Mouse (Mus musculus) lung, embryonic 14.5 days (tissue): ENCODE measurements around the gene Ltbr. TPM values are rescaled to one million over a fixed set of nuclear protein-coding genes. Genes with fewer than 3 reads are reported as not detected.

Experiments
- ATAC-seq: fragments of 200-750 bp; cut with Nextera tagmentation; 2 replicates; pipeline ENCODE4 v1.8.0; 2017; ENCODE audit warnings: mild to moderate bottlenecking, moderate TSS enrichment, moderate library complexity; ENCODE audit not compliant: insufficient read depth
- DNase-seq: peaks from one replicate; pipeline ENCODE4 v3.0.0-alpha.2; 2015
- H3K27ac ChIP-seq: fragments of 300-500 bp; sonication (generic); 2 replicates; pipeline ENCODE4 v1.5.1; 2014; ENCODE audit warnings: low read depth, mild to moderate bottlenecking, moderate library complexity
- H3K27me3 ChIP-seq: fragments of 300-500 bp; sonication (generic); 2 replicates; pipeline ENCODE4 v1.6.1; 2014; ENCODE audit warnings: low read length, control low read depth; ENCODE audit not compliant: insufficient read depth
- H3K36me3 ChIP-seq: fragments of 300-500 bp; sonication (generic); 2 replicates; pipeline ENCODE4 v1.6.1; 2014; ENCODE audit warnings: control low read depth; ENCODE audit not compliant: insufficient read depth
- H3K4me1 ChIP-seq: fragments of 300-500 bp; sonication (generic); 2 replicates; pipeline ENCODE4 v1.6.1; 2014; ENCODE audit warnings: antibody characterized with exemption, control low read depth; ENCODE audit not compliant: insufficient read depth
- H3K4me2 ChIP-seq: fragments of 300-500 bp; sonication (generic); 2 replicates; pipeline ENCODE4 v1.6.1; 2014; ENCODE audit warnings: mild to moderate bottlenecking
- H3K4me3 ChIP-seq: fragments of 300-500 bp; sonication (generic); 2 replicates; pipeline ENCODE4 v1.5.1; 2014; ENCODE audit warnings: low read depth, low read length
- H3K9ac ChIP-seq: fragments of 300-500 bp; sonication (generic); 2 replicates; pipeline ENCODE4 v1.6.1; 2014
- H3K9me3 ChIP-seq: fragments of 300-500 bp; sonication (generic); 2 replicates; pipeline ENCODE4 v1.6.1; 2016; ENCODE audit warnings: low read depth, low read length, control low read depth
- CTCF ChIP-seq: IDR thresholded peaks from 2 replicates; pipeline ENCODE4 v1.5.1; 2016; ENCODE audit warnings: antibody characterized with exemption, low read depth
- WGBS: fragments of 180-500 bp; shearing (Covaris S2); extraction: QIAGEN DNeasy Blood & Tissue Kit; methylation state at CpG from one replicate; pipeline ENCODE4 v1.1.7; 2014; 5-methylcytosine and 5-hydroxymethylcytosine counted together
- polyA plus RNA-seq: library from polyadenylated mRNA; unstranded; fragments of >200 nt; fragmentation: Nextera tagmentation; extraction: Ambion mirVana; gene quantifications from 2 replicates; pipeline ENCODE4 v1.2.1, GENCODE M21; 2014

Gene Ltbr
- polyA plus RNA-seq, 1 experiment from 2014 or later = 81.7 TPM

- Histone ChIP-seq H3K27me3 (no peaks in the 10 kb centered on the region), H3K9me3 (no peaks in the 10 kb centered on the region), H3K9ac (no peak overlapping the region), H3K27ac (no peak overlapping the region), H3K4me1 (peaks cover 8% of the 10 kb centered on the region; the same call in 1 of the 2 replicates), H3K4me3 (no peak overlapping the region), H3K4me2 (no peak overlapping the region), H3K36me3 (no peaks in the 10 kb centered on the region)
- WGBS = 66% methylated on average over 14 of the region's 14 CpGs
- no peak for DNase-seq
- ATAC-seq = no peak
- no peak for TF ChIP-seq CTCF
These were observed 19.6 kb upstream of the Ltbr start for GRCm38 (mm10) chr6:125333112-125333899.

GRCm38 (mm10) chr6:125330626-125331326 lies 17.1 kb upstream of the Ltbr start:
- no peak for TF ChIP-seq CTCF
- peak; percentile 94 for ATAC-seq

DNA sequence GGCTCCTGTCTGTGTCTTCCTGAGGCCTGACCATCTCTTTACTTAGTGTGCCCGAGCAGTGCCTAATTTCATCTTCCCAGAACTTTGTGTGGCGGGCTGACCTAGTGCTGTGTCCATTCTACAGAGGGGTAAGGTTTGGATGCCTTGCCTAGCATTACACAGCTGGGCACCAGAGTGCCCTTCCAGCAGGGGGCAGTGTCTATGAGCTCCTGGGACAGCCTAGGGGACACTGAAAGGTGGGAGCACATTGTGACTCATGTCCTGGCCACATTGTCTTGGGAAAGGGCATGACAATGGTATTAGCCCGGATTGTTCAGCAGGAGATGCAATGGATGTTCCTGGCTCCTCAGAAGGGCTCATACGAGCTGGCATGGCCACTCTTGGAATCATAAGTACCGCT lies 14.6 kb upstream of the Ltbr start:
- Histone ChIP-seq H3K27me3 (no peaks in the 10 kb centered on the region), H3K4me2 (no peak overlapping the region), H3K36me3 (no peaks in the 10 kb centered on the region), H3K4me3 (no peak overlapping the region), H3K9ac (no peak overlapping the region), H3K4me1 (peaks cover 12% of the 10 kb centered on the region), H3K27ac (no peak overlapping the region), H3K9me3 (no peaks in the 10 kb centered on the region)
- peak; percentile 58 for TF ChIP-seq CTCF
- 79% methylated on average over 5 of the region's 5 CpGs for WGBS
- DNase-seq (no peak), ATAC-seq (no peak)

More at GRCm38 (mm10) chr6:125330626-125331326, 17.1 kb upstream of the Ltbr start:
- Histone ChIP-seq H3K27ac (peak overlapping the region; percentile 54), H3K4me3 (peak overlapping the region; percentile 54), H3K9me3 (no peaks in the 10 kb centered on the region), H3K4me1 (peaks cover 8% of the 10 kb centered on the region; the same call in 1 of the 2 replicates), H3K4me2 (peak overlapping the region; percentile 83), H3K36me3 (no peaks in the 10 kb centered on the region), H3K27me3 (no peaks in the 10 kb centered on the region), H3K9ac (peak overlapping the region; percentile 57)
- WGBS = 2% methylated on average over 39 of the region's 39 CpGs
- peak; percentile 96 for DNase-seq

DNA sequence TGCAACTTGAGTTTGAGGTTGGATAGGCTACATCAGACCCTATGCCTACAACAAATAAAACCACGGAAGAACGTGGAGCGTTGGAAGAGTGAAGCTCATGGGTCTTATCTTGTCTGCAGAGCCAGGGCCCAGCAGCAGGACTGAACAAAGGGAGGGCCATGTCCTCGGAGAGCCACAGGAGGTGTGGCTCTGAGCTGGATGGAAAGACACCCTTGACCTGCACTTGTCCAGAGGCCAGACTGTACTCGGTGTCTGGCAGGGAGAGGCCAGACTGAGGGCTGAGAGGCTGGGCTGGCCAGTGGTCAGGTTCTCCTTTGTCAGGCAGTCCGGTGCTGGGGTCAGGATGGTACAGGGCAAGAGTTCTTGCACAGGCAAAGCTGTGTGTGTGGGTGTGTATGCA lies 11.7 kb upstream of the Ltbr start:
- H3K9ac ChIP-seq = no peak overlapping the region
- H3K4me1 ChIP-seq = peaks cover 11% of the 10 kb centered on the region
- H3K9me3 ChIP-seq = no peaks in the 10 kb centered on the region
- DNase-seq = no peak
- H3K4me2 ChIP-seq = no peak overlapping the region
- TF ChIP-seq CTCF = no peak
- ATAC-seq = no peak
- no peak overlapping the region for H3K27ac ChIP-seq
- WGBS = 40% methylated on average over 6 of the region's 6 CpGs
- no peak overlapping the region for H3K4me3 ChIP-seq
- H3K36me3 ChIP-seq = no peaks in the 10 kb centered on the region
- H3K27me3 ChIP-seq = peaks cover 21% of the 10 kb centered on the region

- peaks cover 8% of the 10 kb centered on the region; the same call in 1 of the 2 replicates for H3K4me1 ChIP-seq
- no peaks in the 10 kb centered on the region for H3K9me3 ChIP-seq
- DNase-seq (no peak), ATAC-seq (no peak)
- H3K27me3 ChIP-seq = peaks cover 24% of the 10 kb centered on the region
- no peaks in the 10 kb centered on the region for H3K36me3 ChIP-seq
- no peak overlapping the region for H3K27ac ChIP-seq
- H3K9ac ChIP-seq = no peak overlapping the region; the same call in 1 of the 2 replicates
- TF ChIP-seq CTCF = no peak
- H3K4me3 ChIP-seq = no peak overlapping the region
- no peak overlapping the region for H3K4me2 ChIP-seq
- 43% methylated on average over 6 of the region's 6 CpGs for WGBS
These were observed 9.9 kb upstream of the Ltbr start for GRCm38 (mm10) chr6:125323547-125323946.

GRCm38 (mm10) chr6:125322794-125323193 lies 9.1 kb upstream of the Ltbr start:
- no peaks in the 10 kb centered on the region for H3K36me3 ChIP-seq
- H3K9ac ChIP-seq = no peak overlapping the region
- peak; percentile 25; the same call in 1 of the 2 replicates for ATAC-seq
- no peak overlapping the region for H3K27ac ChIP-seq
- TF ChIP-seq CTCF = no peak
- no peak overlapping the region for H3K4me3 ChIP-seq
- H3K4me1 ChIP-seq = peaks cover 8% of the 10 kb centered on the region; the same call in 1 of the 2 replicates
- DNase-seq = peak; percentile 27
- H3K4me2 ChIP-seq = 0 out of 2 replicates have a peak overlapping the region, but pooled peaks have one; percentile 16
- WGBS = 47% methylated on average over 13 of the region's 13 CpGs
- H3K27me3 ChIP-seq = peaks cover 24% of the 10 kb centered on the region
- H3K9me3 ChIP-seq = no peaks in the 10 kb centered on the region

DNA sequence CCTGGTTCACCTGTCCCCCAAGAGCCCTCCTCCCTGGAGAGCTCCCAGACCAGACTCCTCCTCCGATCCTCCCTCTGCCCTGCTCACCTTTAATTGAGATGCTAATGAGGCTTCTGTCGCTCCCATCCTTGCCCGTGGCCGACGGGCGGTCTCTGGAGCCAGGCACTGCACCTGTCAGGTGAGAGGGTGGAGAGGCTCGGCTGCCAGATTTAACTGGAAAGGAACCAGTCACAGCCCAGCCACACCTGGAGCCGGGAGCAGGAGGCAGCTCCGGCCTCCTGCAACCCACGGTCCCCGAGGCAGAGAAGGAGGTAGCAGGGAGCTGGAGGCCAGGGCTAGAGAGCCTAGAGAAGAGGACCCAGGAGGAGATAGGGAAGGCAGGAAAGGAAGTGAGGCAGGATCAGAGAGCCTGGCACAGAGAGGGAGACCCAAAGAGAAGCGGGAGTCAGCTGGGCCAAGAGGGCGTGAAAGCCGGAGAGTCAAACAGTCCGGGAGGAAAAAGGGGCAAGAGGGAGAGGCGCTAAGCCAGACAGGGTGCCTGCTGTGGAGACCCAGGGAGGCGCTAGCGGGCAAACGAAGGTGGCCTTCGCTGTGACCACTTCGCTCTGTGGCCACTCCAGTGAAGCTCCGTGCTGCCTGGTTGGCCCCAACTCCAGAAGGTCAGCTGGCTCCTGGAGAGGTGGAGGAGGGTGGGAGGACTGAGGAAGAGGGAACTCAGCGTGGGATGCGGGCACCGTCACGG lies 7.6 kb upstream of the Ltbr start:
- Histone ChIP-seq H3K36me3 (no peaks in the 10 kb centered on the region), H3K9ac (no peak overlapping the region)
- no peak for ATAC-seq

More for the DNA sequence above, 7.6 kb upstream of the Ltbr start:
- WGBS = 11% methylated on average over 26 of the region's 26 CpGs
- Histone ChIP-seq H3K4me3 (no peak overlapping the region), H3K27me3 (peaks cover 24% of the 10 kb centered on the region), H3K9me3 (no peaks in the 10 kb centered on the region), H3K4me2 (0 out of 2 replicates have a peak overlapping the region, but pooled peaks have one; percentile 4), H3K4me1 (peaks cover 8% of the 10 kb centered on the region; the same call in 1 of the 2 replicates), H3K27ac (no peak overlapping the region)
- no peak for TF ChIP-seq CTCF
- no peak for DNase-seq
